Mouse (Mus musculus) midbrain, embryonic 11.5 days (tissue): ENCODE data around the gene Slc25a17. TPM values are rescaled to one million over a fixed set of nuclear protein-coding genes. Genes with fewer than 3 reads are reported as not detected.

Experiments
- ATAC-seq: fragments of 200-750 bp; cut with Nextera tagmentation; 2 replicates; pipeline ENCODE4 v1.8.0; 2017; ENCODE audit warnings: moderate TSS enrichment, moderate library complexity; ENCODE audit not compliant: low FRiP score
- DNase-seq: peaks from one replicate; pipeline ENCODE4 v3.0.0; 2015; ENCODE audit warnings: low spot score; ENCODE audit errors: missing footprints
- H3K27ac ChIP-seq: fragments of 300-500 bp; sonication (generic); 2 replicates; pipeline ENCODE4 v1.5.1; 2014; ENCODE audit warnings: low read depth, low read length
- H3K27me3 ChIP-seq: fragments of 300-500 bp; sonication (generic); 2 replicates; pipeline ENCODE4 v1.6.1; 2014; ENCODE audit warnings: mild to moderate bottlenecking, low read length, moderate library complexity, mixed read lengths; ENCODE audit not compliant: control insufficient read depth, insufficient read depth
- H3K36me3 ChIP-seq: fragments of 300-500 bp; sonication (generic); 2 replicates; pipeline ENCODE4 v1.6.1; 2014; ENCODE audit warnings: mild to moderate bottlenecking, low read length, moderate library complexity, mixed read lengths; ENCODE audit not compliant: control insufficient read depth, insufficient read depth
- H3K4me1 ChIP-seq: fragments of 300-500 bp; sonication (generic); 2 replicates; pipeline ENCODE4 v1.6.1; 2014; ENCODE audit warnings: low read length; ENCODE audit not compliant: control insufficient read depth, insufficient read depth
- H3K4me2 ChIP-seq: fragments of 300-500 bp; sonication (generic); 2 replicates; pipeline ENCODE4 v1.6.1; 2014; ENCODE audit warnings: mild to moderate bottlenecking, moderate library complexity
- H3K4me3 ChIP-seq: fragments of 300-500 bp; sonication (generic); 2 replicates; pipeline ENCODE4 v1.5.1; 2014; ENCODE audit warnings: low read depth, low read length
- H3K9ac ChIP-seq: fragments of 300-500 bp; sonication (generic); 2 replicates; pipeline ENCODE4 v1.6.1; 2014; ENCODE audit warnings: low read length
- H3K9me3 ChIP-seq: fragments of 300-500 bp; sonication (generic); 2 replicates; pipeline ENCODE4 v1.6.1; 2016; ENCODE audit warnings: low read length; ENCODE audit not compliant: control insufficient read depth
- WGBS: fragments of 180-500 bp; shearing (Covaris S2); extraction: QIAGEN DNeasy Blood & Tissue Kit; methylation state at CpG from one replicate; pipeline ENCODE4 v1.1.7; 2014; 5-methylcytosine and 5-hydroxymethylcytosine counted together
- polyA plus RNA-seq: library from polyadenylated mRNA; unstranded; fragments of >200 nt; fragmentation: Nextera tagmentation; extraction: Ambion mirVana; gene quantifications from 2 replicates; pipeline ENCODE4 v1.2.1, GENCODE M21; 2014

Slc25a17 gene
- polyA plus RNA-seq, 1 experiment from 2014 or later: 110 TPM

DNA sequence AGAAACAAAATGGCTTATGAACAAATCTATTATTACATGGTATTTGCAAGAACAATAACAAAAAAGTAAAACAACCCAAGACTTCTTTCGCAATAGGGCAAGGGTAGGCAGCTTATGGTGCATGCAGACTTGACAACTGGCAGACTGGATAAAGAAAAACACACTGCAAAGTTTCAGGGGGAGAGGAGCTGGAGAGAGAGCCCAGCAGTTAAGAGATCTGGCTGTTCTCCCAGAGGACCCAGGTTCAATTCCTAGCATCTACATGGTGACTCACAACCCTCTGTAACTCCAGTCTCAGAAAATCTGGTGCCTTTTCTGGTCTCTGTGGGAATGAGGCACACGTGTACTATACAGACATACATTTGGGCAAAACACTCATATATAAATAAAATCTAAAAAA, 19.2 kb downstream of the Slc25a17 start:
- no peak overlapping the region for H3K4me2 ChIP-seq
- H3K36me3 ChIP-seq: peaks cover 3% of the 10 kb centered on the region; the same call in 1 of the 2 replicates
- H3K27ac ChIP-seq: no peak overlapping the region
- H3K4me3 ChIP-seq: no peak overlapping the region
- no peaks in the 10 kb centered on the region for H3K4me1 ChIP-seq
- 99% methylated on average over 2 of the region's 2 CpGs for WGBS
- DNase-seq (no peak), ATAC-seq (no peak)
- no peak overlapping the region for H3K9ac ChIP-seq
- no peaks in the 10 kb centered on the region for H3K27me3 ChIP-seq
- no peaks in the 10 kb centered on the region for H3K9me3 ChIP-seq

DNA sequence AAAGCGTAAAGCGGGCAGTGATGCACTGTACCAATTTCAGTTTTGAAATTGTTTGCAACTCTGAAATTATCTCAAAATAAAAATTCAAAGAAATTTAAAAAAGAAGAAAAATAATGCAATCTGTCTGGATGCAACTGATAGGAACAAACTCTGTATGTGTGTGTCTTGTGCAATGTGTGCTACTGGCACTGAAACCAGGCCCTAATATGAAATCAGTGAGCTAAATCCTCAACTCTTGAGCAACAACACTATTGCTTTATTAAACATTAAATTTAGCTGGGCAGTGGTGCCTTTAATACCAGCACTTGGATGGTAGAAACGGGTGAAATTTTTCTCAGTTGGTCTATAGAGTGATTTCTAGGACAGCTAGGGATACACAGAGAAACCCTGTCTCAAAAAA, 21.5 kb downstream of the Slc25a17 start:
- Histone ChIP-seq H3K4me2 (no peak overlapping the region), H3K4me3 (no peak overlapping the region), H3K27me3 (no peaks in the 10 kb centered on the region), H3K9ac (no peak overlapping the region), H3K36me3 (peaks cover 5% of the 10 kb centered on the region; the same call in 1 of the 2 replicates), H3K27ac (no peak overlapping the region), H3K4me1 (no peaks in the 10 kb centered on the region), H3K9me3 (no peaks in the 10 kb centered on the region)
- 96% methylated on average over 3 of the region's 3 CpGs for WGBS
- DNase-seq: no peak
- ATAC-seq: no peak

DNA sequence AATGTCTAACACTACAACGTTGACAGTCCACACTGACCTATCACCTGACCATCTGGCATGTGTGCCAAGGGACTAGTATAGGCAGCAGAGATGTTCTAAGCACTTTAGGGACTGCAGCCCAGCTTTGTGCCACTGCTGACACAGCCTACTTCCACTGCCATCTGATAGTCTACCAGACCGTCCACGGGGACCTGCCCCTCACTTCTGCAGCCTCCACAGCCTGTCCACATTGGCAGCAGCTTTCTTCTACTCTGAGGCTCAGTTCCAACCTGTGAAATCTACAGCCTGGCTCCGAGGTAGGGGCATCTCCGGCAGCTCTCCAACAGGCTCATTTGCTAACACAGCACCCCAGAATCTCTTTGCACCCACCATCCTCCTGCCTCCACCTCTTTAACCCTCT, 24.1 kb downstream of the Slc25a17 start:
- 90% methylated on average over 5 of the region's 5 CpGs for WGBS
- peaks cover 13% of the 10 kb centered on the region for H3K36me3 ChIP-seq
- no peak overlapping the region for H3K9ac ChIP-seq
- no peak overlapping the region for H3K4me3 ChIP-seq
- no peak overlapping the region for H3K27ac ChIP-seq
- no peak overlapping the region for H3K4me2 ChIP-seq
- DNase-seq: no peak
- no peaks in the 10 kb centered on the region for H3K9me3 ChIP-seq
- no peaks in the 10 kb centered on the region for H3K4me1 ChIP-seq
- H3K27me3 ChIP-seq: no peaks in the 10 kb centered on the region
- no peak for ATAC-seq

DNA sequence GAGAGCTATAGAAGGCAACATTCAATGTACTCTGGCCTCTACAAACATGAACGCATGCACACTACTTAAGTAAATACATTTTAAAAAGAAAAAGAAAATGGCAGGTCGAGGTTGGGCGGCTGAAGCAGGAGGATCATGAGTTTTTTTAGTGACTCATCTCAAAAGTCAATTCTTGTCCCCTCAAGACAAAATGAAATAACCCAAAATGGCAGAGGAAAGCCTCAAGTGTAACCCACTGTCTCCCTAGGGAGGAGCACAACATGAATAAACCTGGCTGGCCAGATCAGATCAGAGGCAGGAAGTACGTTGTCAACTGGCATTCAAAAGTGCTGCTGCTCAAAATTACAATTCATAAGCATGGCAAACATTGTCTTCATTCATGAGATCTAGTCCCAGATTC, 28.1 kb downstream of the Slc25a17 start:
- Histone ChIP-seq H3K9me3 (no peaks in the 10 kb centered on the region), H3K4me2 (no peak overlapping the region), H3K27ac (no peak overlapping the region), H3K27me3 (no peaks in the 10 kb centered on the region), H3K4me1 (no peaks in the 10 kb centered on the region), H3K9ac (no peak overlapping the region), H3K4me3 (no peak overlapping the region), H3K36me3 (peaks cover 13% of the 10 kb centered on the region)
- no peak for ATAC-seq
- 93% methylated on average over 4 of the region's 4 CpGs for WGBS
- no peak for DNase-seq

DNA sequence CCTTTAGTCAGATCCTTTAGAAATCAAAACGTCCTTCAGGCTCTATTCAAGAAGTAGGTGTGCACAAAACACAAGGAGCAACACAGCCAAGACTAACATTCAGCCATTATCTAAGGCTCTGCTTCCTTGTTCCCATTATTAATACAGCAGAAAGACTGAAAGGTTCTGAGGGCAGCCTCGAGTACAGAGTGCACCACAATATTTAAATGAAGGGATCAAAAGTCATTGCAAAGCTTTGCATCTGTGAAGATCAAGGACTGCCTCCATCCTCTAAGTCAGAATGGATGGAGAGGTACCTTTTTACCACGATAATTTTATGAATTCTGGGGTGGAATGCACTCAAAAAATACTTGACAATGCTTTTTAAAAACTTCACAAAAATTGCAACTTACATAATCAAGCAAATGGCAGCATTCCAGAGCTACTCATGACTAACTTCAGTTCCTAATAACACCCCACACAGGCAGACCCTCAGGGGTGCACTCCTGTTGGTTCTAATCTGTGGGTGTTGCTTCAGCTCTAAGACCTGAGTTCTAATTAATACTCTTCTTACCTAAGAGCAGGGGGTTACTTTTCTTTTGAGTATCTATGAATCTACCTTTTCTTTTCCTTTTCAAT, 29.7 kb downstream of the Slc25a17 start:
- Histone ChIP-seq H3K4me3 (no peak overlapping the region), H3K4me1 (no peaks in the 10 kb centered on the region), H3K27me3 (no peaks in the 10 kb centered on the region), H3K9me3 (no peaks in the 10 kb centered on the region), H3K9ac (no peak overlapping the region), H3K36me3 (peaks cover 8% of the 10 kb centered on the region), H3K27ac (no peak overlapping the region), H3K4me2 (no peak overlapping the region)
- DNase-seq (peak; percentile 39), ATAC-seq (no peak)
- WGBS: 74% methylated on average over 3 of the region's 3 CpGs

DNA sequence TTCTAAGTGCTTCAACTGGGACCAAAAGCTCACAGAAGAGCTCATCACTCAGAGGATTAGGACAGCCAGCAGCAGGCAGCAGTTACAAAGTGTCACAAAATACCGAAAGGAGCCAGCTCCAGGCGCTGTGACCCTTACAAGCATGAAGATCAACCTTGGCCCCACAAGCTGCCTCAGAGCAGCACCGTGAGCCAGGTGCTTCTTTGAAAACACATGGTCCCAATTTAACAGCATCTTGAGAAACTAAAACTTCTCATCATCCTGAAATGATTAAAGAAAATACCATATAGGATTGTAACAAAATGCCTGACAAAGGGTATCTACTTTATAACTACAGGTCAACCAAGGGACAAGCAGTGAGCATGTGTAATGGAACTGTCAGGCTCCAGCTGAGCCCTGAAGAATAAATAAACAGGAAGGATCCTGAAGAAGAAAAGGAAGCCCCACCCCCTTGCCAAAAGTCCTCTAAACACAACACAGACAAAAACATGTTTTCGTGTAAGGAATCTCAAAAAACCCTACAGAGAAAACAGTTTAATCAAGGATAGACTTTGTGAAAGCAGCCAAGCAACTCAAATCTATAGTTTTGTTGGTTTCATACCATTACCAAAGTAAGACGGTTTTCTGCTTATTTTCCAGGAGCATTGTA, 30.8 kb downstream of the Slc25a17 start:
- Histone ChIP-seq H3K4me3 (no peak overlapping the region), H3K27ac (no peak overlapping the region), H3K9ac (no peak overlapping the region), H3K4me1 (no peaks in the 10 kb centered on the region), H3K27me3 (no peaks in the 10 kb centered on the region), H3K4me2 (no peak overlapping the region), H3K9me3 (no peaks in the 10 kb centered on the region), H3K36me3 (peaks cover 11% of the 10 kb centered on the region)
- no peak for ATAC-seq
- DNase-seq: peak; percentile 69
- WGBS: 78% methylated on average over 5 of the region's 5 CpGs

DNA sequence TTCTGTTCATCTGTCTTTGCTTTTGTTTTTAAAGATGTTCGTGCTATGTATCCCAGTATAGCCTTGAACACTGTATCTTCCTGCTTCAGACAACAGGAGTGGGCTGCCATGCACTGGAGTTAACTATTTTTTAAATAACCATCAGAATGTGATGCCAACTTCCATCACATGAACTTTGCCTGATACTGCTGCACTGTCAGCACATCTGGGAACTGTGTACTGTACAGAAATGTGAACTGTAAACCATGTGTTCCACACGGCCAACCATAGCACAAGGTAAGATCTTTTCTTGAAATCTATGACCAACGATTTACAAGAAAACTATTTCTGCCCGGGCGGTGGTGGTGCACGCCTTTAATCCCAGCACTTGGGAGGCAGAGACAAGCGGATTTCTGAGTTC, 33.1 kb downstream of the Slc25a17 start:
- H3K4me3 ChIP-seq: no peak overlapping the region
- H3K27ac ChIP-seq: no peak overlapping the region
- ATAC-seq (no peak), DNase-seq (no peak)
- no peak overlapping the region for H3K9ac ChIP-seq
- H3K27me3 ChIP-seq: no peaks in the 10 kb centered on the region
- no peaks in the 10 kb centered on the region for H3K9me3 ChIP-seq
- peaks cover 4% of the 10 kb centered on the region; the same call in 1 of the 2 replicates for H3K36me3 ChIP-seq
- H3K4me1 ChIP-seq: no peaks in the 10 kb centered on the region
- H3K4me2 ChIP-seq: no peak overlapping the region
- WGBS: 91% methylated on average over 7 of the region's 7 CpGs

DNA sequence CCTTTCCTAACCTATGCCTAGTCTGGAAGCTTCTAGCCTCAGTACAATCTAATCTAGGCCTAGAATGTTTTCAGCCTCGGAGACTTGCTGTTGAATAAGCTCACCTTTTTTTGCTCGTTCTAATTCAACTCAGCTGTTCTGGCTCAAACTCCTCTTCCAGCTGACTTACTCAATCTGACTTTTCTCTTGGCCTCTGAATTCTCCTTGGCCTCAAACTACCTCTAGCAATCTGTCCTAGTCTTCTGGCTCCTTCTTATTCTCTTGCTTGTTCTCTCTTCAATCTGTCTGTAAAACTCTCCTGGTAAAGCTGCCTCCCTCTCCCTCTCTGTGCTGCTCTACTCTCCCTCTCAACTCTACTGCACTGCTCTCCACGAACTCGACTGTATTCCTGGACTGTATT, 35.6 kb downstream of the Slc25a17 start:
- Histone ChIP-seq H3K9ac (no peak overlapping the region), H3K4me1 (no peaks in the 10 kb centered on the region), H3K4me3 (no peak overlapping the region), H3K27ac (no peak overlapping the region), H3K4me2 (no peak overlapping the region), H3K36me3 (peaks cover 3% of the 10 kb centered on the region; the same call in 1 of the 2 replicates), H3K27me3 (no peaks in the 10 kb centered on the region), H3K9me3 (no peaks in the 10 kb centered on the region)
- ATAC-seq (no peak), DNase-seq (no peak)
- 81% methylated on average over 4 of the region's 4 CpGs for WGBS

DNA sequence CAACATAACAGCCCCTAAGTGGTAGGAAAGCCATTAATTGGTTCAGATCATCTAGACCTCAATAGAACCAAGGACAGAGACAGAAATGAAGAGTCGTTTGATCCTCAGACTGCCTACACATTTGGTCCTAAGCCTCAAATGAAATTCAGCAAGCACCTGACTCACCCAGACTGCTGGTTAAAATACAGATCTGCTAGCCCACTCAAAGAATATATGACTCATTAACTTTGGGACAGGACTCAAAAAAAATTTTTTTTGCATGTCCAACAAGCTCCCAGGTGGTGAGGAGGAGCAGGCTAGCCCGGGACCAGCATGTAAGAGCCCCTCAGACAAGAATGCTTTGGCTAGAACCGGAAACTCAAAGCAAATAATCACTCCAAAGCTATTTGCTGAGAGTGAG, 40.5 kb downstream of the Slc25a17 start:
- Histone ChIP-seq H3K27ac (no peak overlapping the region), H3K9me3 (no peaks in the 10 kb centered on the region), H3K27me3 (no peaks in the 10 kb centered on the region), H3K4me3 (no peak overlapping the region), H3K4me2 (no peak overlapping the region), H3K4me1 (no peaks in the 10 kb centered on the region), H3K9ac (no peak overlapping the region), H3K36me3 (peaks cover 14% of the 10 kb centered on the region; the same call in 1 of the 2 replicates)
- ATAC-seq (no peak), DNase-seq (no peak)
- WGBS: 92% methylated on average over 3 of the region's 3 CpGs
